Mouse (Mus musculus): ENCODE data around the gene Mettl14. TPM values are rescaled to one million over a fixed set of nuclear protein-coding genes. Genes with fewer than 3 reads are reported as not detected.
"Not testable (repeated sequence)": the region's sequence is repeated elsewhere in the genome, so short reads cannot be mapped to it uniquely, and the experiment has no call there.

The Mettl14 gene
- polyA plus RNA-seq, 1 experiment from 2014 or later, result 9.4 TPM

DNA sequence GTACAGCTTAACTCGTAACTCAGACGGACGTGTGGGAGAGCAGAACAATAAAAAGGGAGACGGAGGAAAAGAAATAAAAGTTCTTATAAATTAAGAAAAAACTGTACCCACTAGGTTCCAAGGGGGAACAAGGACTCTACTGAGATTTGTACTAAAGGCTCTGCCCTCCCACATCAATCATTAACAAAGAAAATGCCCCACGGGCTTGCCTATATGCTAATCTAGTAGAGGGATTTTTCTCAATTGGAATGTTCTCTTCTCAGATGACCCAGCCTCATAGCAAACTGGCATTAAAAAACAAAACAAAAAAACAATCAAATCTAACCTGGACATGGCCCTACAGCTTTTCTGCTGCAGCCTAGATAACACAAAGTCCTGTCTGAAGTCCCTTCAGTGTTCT lies 9.7 kb upstream of the Mettl14 start:
- Histone ChIP-seq H3K4me2 (no peak overlapping the region), H3K27me3 (0 out of 2 replicates have a peak, but pooled peaks cover 2% of the 10 kb centered on the region), H3K9ac (no peak overlapping the region), H3K4me1 (replicated peaks) (no peaks in the 10 kb centered on the region), H3K36me3 (no peaks in the 10 kb centered on the region), H3K27ac (no peak overlapping the region), H3K4me3 (replicated peaks) (no peak overlapping the region), H3K9me3 (replicated peaks) (no peaks in the 10 kb centered on the region)
- ATAC-seq (ENCODE audit: low read depth), result no peak
- WGBS (ENCODE audit: insufficient replicate concordance), result 71% methylated on average over 5 of the region's 5 CpGs
- no peak for DNase-seq

DNA sequence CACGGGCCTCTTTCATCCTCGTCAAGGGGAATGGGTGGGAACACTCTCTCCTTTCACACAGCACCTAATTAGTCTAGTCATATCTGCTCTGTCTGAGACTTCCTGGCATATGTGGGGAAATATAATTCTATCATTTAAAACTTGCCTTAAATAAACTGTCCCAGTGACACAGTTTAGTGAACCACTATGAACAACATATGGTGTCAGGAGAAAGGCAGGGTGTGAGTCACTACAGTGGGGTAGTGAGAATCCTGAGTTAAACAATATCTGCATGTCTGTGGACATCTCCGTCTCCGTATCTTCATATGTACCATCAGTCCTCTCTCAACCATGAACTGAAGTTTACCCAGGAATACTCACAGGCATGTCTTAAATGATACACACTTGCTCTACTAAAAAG lies 5.3 kb upstream of the Mettl14 start:
- H3K9me3 ChIP-seq (replicated peaks), result no peaks in the 10 kb centered on the region
- no peak overlapping the region for H3K4me3 ChIP-seq (replicated peaks)
- no peak overlapping the region for H3K9ac ChIP-seq
- no peak for DNase-seq
- 62% methylated on average over 4 of the region's 4 CpGs for WGBS (ENCODE audit: insufficient replicate concordance)
- H3K4me2 ChIP-seq, result no peak overlapping the region
- no peak overlapping the region for H3K27ac ChIP-seq
- no peak for ATAC-seq (ENCODE audit: low read depth)
- no peaks in the 10 kb centered on the region for H3K36me3 ChIP-seq
- H3K27me3 ChIP-seq, result 0 out of 2 replicates have a peak, but pooled peaks cover 2% of the 10 kb centered on the region
- no peaks in the 10 kb centered on the region for H3K4me1 ChIP-seq (replicated peaks)

DNA sequence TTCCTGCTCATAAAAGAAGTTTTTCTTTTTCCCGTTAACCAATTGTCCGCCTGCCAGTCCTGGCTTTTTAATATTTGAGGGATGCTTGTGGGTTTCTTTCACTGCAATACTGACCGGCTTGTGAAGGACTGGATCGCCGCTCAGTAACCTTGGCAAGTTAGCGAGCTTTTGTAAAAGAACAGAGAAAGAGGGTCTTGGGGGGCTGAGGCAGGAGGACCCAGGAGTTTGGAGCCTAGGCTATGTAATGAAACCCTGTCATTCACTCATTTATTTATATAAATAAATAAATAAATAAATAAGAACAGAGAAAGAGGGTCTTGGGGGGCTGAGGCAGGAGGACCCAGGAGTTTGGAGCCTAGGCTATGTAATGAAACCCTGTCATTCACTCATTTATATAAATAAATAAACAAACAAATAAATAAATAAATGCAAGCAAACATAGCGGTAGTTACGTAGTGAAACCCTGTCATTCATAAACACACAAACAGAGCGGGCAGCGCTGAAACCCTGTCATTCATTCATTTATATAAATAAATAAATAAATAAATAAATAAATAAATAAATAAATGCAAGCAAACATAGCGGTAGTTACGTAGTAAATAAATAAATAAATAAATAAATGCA lies 361 bp upstream of the Mettl14 start:
- peak; percentile 61 for ATAC-seq (ENCODE audit: low read depth)
- Histone ChIP-seq H3K27ac (peak overlapping the region; percentile 86), H3K9ac (peak overlapping the region; percentile 75), H3K4me3 (replicated peaks) (peak overlapping the region; percentile 82), H3K4me1 (replicated peaks) (peaks cover 20% of the 10 kb centered on the region), H3K4me2 (peak overlapping the region; percentile 77)
- H3K9me3 ChIP-seq (replicated peaks); DNase-seq; H3K27me3 ChIP-seq; H3K36me3 ChIP-seq: not testable (repeated sequence)
- 8% methylated on average over 12 of the region's 12 CpGs for WGBS (ENCODE audit: insufficient replicate concordance)

DNA sequence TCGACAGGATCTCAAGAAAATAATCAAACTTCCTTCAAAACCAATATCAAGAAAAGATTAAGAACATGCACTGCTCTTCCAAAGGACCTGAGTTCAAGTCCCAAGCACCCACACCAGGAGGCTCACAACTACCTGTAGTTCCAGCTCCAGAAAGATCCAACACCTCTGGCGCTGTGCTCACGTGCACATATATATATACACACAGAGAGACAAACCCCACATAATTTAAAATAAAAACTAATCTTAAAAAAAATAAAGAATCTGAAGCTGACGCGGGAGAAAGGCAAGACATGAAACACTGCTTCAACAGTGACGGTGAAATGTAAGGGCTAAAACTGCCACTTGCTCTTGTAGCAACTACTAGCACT lies 806 bp downstream of the Mettl14 start:
- Histone ChIP-seq H3K9me3 (replicated peaks) (no peaks in the 10 kb centered on the region), H3K9ac (peak overlapping the region; percentile 88), H3K4me3 (replicated peaks) (peak overlapping the region; percentile 82), H3K27ac (peak overlapping the region; percentile 86), H3K4me1 (replicated peaks) (peaks cover 20% of the 10 kb centered on the region), H3K4me2 (peak overlapping the region; percentile 77), H3K36me3 (peaks cover 16% of the 10 kb centered on the region), H3K27me3 (no peaks in the 10 kb centered on the region)
- WGBS (ENCODE audit: insufficient replicate concordance), result 5% methylated on average over 6 of the region's 6 CpGs
- no peak for ATAC-seq (ENCODE audit: low read depth)
- DNase-seq, result no peak

DNA sequence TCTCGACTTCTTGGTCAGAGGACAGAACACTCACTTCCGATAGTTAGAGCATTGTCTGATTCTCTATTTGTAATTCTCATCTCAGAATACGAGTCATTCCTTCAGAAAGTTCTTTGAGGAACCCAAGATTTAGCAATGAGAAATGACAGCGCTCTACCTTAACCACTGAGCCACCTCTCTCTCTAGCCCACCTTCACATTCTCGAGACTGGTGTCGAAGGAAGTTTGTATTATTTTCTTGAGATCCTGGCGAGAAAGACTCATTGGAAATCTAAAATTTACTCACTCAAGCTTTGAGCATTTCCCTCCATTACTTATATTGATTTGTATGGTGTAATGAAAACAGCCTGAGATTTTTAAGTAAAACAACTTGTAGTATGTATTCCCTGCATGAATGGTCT lies 1.5 kb downstream of the Mettl14 start:
- Histone ChIP-seq H3K9me3 (replicated peaks) (no peaks in the 10 kb centered on the region), H3K27me3 (no peaks in the 10 kb centered on the region), H3K4me3 (replicated peaks) (peak overlapping the region; percentile 82), H3K9ac (peak overlapping the region; percentile 88), H3K4me2 (peak overlapping the region; percentile 77), H3K4me1 (replicated peaks) (peaks cover 20% of the 10 kb centered on the region), H3K27ac (no peak overlapping the region), H3K36me3 (peaks cover 22% of the 10 kb centered on the region)
- DNase-seq (no peak), ATAC-seq (ENCODE audit: low read depth) (no peak)
- WGBS (ENCODE audit: insufficient replicate concordance), result 81% methylated on average over 7 of the region's 7 CpGs

DNA sequence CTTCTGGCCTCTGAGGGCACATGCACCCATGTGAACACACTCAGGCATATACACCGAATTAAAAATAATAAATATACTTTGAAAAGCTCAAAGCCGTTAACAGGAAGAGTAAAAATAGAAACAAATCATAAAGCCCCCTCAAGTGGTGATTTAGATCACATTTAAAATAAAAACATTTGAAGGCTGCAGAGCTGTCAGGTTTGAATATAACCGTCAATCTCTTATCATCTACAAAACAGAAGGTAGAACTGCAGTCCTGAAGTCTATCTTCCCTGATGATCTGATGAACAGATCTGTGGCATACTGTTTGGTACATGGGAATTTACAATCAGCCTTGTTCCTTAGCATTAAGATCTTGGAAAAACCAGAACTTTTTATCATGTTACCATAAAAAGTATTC lies 9.3 kb downstream of the Mettl14 start:
- no peak overlapping the region for H3K4me2 ChIP-seq
- DNase-seq, result no peak
- no peak overlapping the region for H3K4me3 ChIP-seq (replicated peaks)
- H3K27ac ChIP-seq, result no peak overlapping the region
- no peak overlapping the region for H3K9ac ChIP-seq
- no peak for ATAC-seq (ENCODE audit: low read depth)
- no peaks in the 10 kb centered on the region for H3K9me3 ChIP-seq (replicated peaks)
- H3K36me3 ChIP-seq, result peaks cover 58% of the 10 kb centered on the region
- H3K4me1 ChIP-seq (replicated peaks), result no peaks in the 10 kb centered on the region
- H3K27me3 ChIP-seq, result no peaks in the 10 kb centered on the region
- 67% methylated on average over 3 of the region's 3 CpGs for WGBS (ENCODE audit: insufficient replicate concordance)

DNA sequence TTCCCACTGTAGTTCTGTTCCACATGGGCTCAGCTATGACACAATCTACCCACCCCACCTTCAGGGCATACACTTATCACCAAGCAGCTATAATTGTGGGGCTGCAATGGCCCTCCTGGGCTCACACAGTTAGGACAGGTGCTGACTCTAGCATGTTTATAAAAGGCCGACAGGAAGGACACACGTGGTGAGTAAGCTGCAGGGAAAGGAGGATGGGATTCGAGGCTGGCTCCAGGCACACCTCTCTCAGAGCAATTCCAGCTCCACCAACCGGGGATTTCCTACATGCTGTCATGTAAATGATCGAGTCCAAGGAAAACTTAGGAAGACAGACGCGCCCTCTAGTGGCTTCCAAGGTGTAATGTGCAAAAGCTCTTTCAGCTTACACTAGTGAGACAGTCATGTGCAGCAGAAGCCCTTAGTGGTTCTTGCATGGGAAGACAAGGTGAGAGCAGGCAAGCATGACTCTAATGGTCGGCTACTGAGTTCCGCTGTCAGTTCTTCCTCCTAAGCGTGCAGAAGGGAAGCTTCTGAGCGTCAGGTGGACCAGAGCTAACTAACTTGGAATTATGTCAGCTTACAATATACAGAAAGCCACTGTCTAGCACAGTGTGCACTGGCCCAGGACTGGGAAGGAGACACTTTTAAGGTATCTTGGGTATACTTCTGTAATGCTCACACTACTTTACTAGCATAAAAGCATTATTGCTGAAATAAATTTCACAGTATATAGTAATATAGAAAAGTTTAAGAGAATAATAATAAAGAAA lies 14.0 kb downstream of the Mettl14 start:
- Histone ChIP-seq H3K9me3 (replicated peaks) (no peaks in the 10 kb centered on the region), H3K4me3 (replicated peaks) (no peak overlapping the region), H3K36me3 (peaks cover 60% of the 10 kb centered on the region), H3K27ac (no peak overlapping the region), H3K4me2 (no peak overlapping the region), H3K27me3 (no peaks in the 10 kb centered on the region), H3K4me1 (replicated peaks) (no peaks in the 10 kb centered on the region), H3K9ac (no peak overlapping the region)
- 52% methylated on average over 11 of the region's 11 CpGs for WGBS (ENCODE audit: insufficient replicate concordance)
- DNase-seq (peak; percentile 3), ATAC-seq (ENCODE audit: low read depth) (0 out of 2 replicates have a peak, but pooled peaks have one; percentile 60)

DNA sequence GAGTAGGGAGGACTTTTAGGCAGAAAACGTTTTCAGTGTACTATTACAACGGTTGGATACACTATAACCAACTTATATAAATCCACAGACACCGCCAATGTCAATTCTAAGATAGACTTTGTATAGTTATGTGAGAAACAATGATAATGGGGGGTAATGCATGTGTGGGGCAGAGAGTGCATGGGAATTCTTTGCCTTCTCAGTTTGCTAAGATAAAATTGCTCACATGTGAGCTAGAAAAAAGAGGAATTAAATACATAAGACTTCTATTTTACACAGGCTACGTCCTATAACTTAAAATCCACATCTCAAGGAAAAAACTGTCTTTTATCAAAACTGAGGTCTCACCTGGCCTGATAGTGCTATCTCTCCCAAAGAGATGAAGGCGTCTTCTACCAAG lies 15.0 kb downstream of the Mettl14 start:
- H3K36me3 ChIP-seq, result peaks cover 61% of the 10 kb centered on the region
- WGBS (ENCODE audit: insufficient replicate concordance), result 83% methylated on average over 5 of the region's 5 CpGs
- ATAC-seq (ENCODE audit: low read depth) (no peak), DNase-seq (no peak)
- no peak overlapping the region for H3K9ac ChIP-seq
- H3K4me3 ChIP-seq (replicated peaks), result no peak overlapping the region
- no peak overlapping the region for H3K27ac ChIP-seq
- no peak overlapping the region for H3K4me2 ChIP-seq
- no peaks in the 10 kb centered on the region for H3K27me3 ChIP-seq
- H3K9me3 ChIP-seq (replicated peaks), result no peaks in the 10 kb centered on the region
- H3K4me1 ChIP-seq (replicated peaks), result no peaks in the 10 kb centered on the region

DNA sequence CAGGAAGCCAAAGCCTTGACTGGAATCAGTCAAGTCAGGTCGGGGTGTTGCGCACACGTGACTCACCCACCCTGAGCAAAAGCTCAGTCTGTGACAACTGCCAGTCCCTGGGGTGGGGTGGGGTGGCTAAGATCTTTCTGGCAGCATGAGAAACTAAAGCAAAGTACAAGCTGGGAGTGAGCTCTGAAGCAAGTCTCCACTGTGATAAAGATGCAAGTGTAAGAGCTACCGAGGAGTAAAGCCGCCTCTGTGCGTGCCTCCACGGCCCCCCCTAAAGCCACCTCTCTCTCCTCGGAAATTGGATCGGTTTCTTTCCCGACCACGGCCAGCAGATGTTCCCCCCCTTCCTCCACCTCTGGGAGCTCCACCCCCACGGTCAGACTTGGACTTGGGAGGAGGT lies 16.7 kb downstream of the Mettl14 start:
- H3K4me2 ChIP-seq, result no peak overlapping the region
- ATAC-seq (ENCODE audit: low read depth) (no peak), DNase-seq (no peak)
- H3K4me1 ChIP-seq (replicated peaks), result no peaks in the 10 kb centered on the region
- no peak overlapping the region for H3K4me3 ChIP-seq (replicated peaks)
- peaks cover 60% of the 10 kb centered on the region for H3K36me3 ChIP-seq
- H3K27me3 ChIP-seq, result no peaks in the 10 kb centered on the region
- no peak overlapping the region for H3K27ac ChIP-seq
- no peak overlapping the region for H3K9ac ChIP-seq
- 88% methylated on average over 12 of the region's 12 CpGs for WGBS (ENCODE audit: insufficient replicate concordance)
- H3K9me3 ChIP-seq (replicated peaks), result no peaks in the 10 kb centered on the region

DNA sequence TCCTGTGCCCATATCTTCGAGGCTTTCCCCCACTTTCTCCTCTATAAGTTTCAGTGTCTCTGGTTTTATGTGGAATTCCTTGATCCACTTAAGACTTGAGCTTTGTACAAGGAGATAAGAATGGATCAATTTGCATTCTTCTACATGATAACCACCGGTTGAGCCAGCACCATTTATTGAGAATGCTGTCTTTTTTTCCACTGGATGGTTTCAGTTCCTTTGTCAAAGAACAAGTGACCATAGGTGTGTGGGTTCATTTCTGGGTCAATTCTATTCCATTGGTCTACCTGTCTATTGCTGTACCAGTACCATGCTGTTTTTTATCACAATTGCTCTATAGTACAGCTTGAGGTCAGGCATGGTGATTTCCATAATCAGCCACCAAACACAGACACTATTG lies 19.1 kb downstream of the Mettl14 start:
- ATAC-seq (ENCODE audit: low read depth); DNase-seq; H3K4me2 ChIP-seq; H3K4me1 ChIP-seq (replicated peaks); H3K9me3 ChIP-seq (replicated peaks); H3K9ac ChIP-seq; H3K4me3 ChIP-seq (replicated peaks); H3K27me3 ChIP-seq; H3K27ac ChIP-seq: not testable (repeated sequence)
- peaks cover 63% of the 10 kb centered on the region for H3K36me3 ChIP-seq
- 71% methylated on average over 2 of the region's 2 CpGs for WGBS (ENCODE audit: insufficient replicate concordance)

DNA sequence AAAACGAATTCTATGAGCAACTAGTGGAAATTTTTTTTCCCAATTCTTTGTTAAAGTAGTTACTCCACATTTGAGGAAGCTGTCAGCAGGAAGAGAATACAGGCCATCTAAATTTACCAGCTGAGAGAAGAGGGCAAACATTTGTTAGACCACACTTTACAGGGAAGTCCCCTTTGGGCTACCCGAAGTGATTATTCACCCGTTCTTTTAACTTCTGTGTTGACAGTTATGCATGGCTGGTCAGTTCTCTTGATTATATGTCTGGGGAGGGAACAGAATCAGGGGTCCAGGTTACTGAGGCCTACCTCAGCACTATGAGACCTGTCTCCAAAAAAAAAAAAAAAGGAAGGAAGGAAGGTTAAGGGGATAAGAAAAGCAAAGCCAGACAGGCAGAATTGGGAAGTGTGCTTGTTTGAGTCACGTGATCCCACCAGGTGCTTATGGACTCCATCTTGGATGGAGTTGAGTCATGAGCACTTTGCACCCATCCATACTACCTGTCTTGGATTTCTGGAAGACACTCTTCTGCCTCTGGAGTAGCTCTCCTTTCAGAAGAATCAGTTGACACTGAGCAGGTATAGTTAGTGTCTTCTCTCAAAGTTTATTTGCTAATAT lies 29.4 kb downstream of the Mettl14 start:
- Histone ChIP-seq H3K9me3 (replicated peaks) (no peaks in the 10 kb centered on the region), H3K27me3 (no peaks in the 10 kb centered on the region), H3K27ac (no peak overlapping the region), H3K4me3 (replicated peaks) (no peak overlapping the region), H3K36me3 (peaks cover 27% of the 10 kb centered on the region), H3K4me1 (replicated peaks) (no peaks in the 10 kb centered on the region), H3K9ac (no peak overlapping the region), H3K4me2 (no peak overlapping the region)
- ATAC-seq (ENCODE audit: low read depth) (no peak), DNase-seq (no peak)
- 38% methylated on average over 4 of the region's 4 CpGs for WGBS (ENCODE audit: insufficient replicate concordance)

All from liver, embryonic 13.5 days (tissue).